Mouse (Mus musculus) cerebellum, adult 11-12 months (tissue): ENCODE measurements around the gene Thra.
"Not testable (repeated sequence)": the region's sequence is repeated elsewhere in the genome, so short reads cannot be mapped to it uniquely, and the experiment has no call there.

Experiments
- DNase-seq: peaks from one replicate; pipeline ENCODE4 v3.0.0; 2022

The Thra gene

GRCm38 (mm10) chr11:98740393-98741050 lies at the start of gene Thra:
Gene Thra, plus strand, starts transcription at chr11:98740638.
- peak; percentile 79 for DNase-seq

DNA sequence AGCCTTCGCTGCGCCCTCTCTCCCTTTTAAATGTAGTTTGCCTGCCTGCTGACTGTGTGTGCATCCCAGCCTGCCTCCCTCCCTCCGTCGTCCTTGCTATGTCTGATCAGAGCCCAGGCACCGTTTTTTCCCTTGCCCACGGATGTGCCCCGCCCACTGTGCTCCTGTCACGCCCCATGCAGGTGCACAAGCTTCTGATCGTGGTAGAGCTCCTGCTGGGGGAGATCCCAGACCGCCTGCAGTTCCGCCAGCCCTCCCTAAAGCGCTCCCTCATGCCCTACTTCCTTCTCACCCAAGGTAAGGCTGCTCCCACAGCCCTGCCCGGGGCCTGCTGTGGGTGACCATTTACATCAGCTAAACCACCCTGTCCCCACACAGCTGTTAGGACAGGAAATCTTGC lies 47.2 kb upstream of the Thra start:
- peak; percentile 7 for DNase-seq

- DNase-seq, result no peak
Observed at GRCm38 (mm10) chr11:98693746-98694145, 46.7 kb upstream of the Thra start.

DNA sequence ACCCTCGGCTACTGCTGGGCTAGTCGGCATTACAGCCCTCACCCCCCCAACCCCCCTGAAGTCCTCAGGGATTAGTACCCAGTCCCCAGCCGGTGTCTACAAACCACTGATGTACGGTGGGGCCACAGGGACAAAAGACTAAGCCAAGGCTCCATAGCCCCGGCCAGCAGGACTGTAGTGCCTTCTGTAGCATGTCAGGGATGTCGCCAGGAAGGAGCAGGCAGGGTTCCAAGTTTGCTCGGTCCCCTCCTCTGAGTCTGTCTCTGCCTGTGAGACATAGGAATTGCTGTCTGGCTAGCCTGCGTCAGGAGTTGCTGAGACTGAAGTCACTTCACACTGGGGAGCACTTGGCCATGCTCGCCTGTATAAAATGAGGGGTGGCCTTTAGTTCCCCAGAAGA lies 46.1 kb upstream of the Thra start:
- no peak for DNase-seq

DNA sequence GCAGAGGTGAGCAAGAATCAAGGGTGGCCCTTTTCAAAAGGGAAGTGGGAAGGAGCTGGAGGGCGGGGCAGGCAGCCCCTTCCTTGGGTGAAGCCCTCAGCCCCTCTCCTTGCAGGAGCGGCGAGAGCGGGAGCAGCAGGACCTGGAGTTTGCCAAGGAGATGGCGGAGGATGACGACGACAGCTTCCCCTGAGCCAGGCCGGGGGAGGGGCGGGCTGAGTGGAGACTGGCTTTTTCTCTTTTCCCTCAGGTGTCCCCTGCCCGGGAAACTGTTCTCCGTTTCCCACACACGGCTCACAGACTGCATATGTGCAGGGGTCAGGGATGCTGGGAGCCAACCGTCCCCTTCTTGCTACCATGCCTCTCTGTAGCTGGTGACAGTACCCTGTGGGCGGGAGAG lies 45.0 kb upstream of the Thra start:
- no peak for DNase-seq

GRCm38 (mm10) chr11:98696454-98697216 lies 43.8 kb upstream of the Thra start:
- DNase-seq, result no peak

- DNase-seq, result no peak
Observed at GRCm38 (mm10) chr11:98697225-98697624, 43.2 kb upstream of the Thra start.

- DNase-seq, result no peak
Observed at GRCm38 (mm10) chr11:98698849-98699640, 41.4 kb upstream of the Thra start.

GRCm38 (mm10) chr11:98699911-98700310 lies 40.5 kb upstream of the Thra start:
- DNase-seq, result peak; percentile 73

DNA sequence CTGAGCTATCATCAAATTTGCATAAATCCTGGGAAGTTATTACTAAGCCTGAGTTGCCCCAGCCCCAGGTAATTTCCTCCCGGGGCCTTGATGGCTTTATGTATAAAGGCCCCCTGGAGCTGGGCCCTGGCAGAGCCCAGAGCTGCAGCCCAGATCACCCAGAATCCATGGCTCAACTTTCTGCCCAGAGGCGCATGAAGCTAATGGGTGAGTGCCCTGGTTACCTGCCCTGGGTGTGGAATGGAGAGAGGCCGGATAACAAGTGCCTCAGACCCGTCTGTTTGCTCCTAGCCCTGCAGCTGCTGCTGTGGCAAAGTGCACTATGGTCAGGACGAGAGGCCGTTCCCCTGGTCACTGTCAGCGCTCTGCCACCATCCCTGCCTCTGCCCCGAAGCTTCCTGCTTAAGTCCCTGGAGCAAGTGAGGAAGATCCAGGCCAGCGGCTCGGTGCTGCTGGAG lies 39.2 kb upstream of the Thra start, which contains the start of gene Csf3:
Csf3 (plus strand) TSS at position 51 of the 458 bp plus-strand sequence.
- no peak for DNase-seq

- DNase-seq, result no peak
Observed at GRCm38 (mm10) chr11:98702323-98702722, 38.1 kb upstream of the Thra start.

- DNase-seq, result no peak
Observed at GRCm38 (mm10) chr11:98705021-98705420, 35.4 kb upstream of the Thra start.

- DNase-seq, result no peak
Observed at GRCm38 (mm10) chr11:98707401-98708281, 32.8 kb upstream of the Thra start.

- DNase-seq, result no peak
Observed at GRCm38 (mm10) chr11:98708282-98708956, 32.0 kb upstream of the Thra start.

DNA sequence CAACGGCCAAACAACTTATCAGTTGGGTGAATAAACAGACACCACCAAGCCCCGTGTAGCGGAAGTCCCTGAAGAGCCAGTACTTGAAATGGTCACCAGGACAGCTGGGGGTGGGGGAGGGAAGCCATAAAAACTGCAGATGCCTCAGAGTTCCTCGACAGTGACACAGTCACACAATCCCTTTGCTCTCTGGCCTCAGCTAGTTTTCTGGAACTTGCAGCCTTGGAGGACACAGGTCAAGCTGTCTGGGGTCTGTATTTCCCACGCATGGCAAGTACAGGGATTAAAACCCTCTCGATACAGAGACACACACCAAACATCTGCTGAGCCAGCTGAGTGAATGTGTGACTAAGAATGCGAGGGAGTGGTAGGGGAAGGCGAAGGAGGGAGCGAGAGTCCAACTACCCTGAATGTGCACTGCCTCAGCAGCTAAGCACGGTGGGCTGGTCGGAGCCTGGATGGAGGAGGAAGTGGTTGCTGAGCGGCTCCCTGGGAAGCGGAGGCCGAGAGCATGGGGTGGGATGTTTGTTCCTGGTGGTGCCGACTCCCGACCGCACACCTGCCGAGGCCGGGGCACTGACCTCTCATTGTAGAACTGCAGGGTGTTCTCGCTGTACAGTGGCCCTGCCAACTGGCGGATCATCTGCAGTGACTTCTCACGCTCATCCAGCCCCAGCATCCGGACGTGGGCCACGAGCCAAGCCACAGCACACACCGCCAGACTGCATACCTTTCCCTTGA lies 31.3 kb upstream of the Thra start:
- no peak for DNase-seq

GRCm38 (mm10) chr11:98710416-98711045 lies 29.9 kb upstream of the Thra start:
- DNase-seq, result peak; percentile 71

GRCm38 (mm10) chr11:98711046-98711434 lies 29.4 kb upstream of the Thra start:
- DNase-seq, result no peak

DNA sequence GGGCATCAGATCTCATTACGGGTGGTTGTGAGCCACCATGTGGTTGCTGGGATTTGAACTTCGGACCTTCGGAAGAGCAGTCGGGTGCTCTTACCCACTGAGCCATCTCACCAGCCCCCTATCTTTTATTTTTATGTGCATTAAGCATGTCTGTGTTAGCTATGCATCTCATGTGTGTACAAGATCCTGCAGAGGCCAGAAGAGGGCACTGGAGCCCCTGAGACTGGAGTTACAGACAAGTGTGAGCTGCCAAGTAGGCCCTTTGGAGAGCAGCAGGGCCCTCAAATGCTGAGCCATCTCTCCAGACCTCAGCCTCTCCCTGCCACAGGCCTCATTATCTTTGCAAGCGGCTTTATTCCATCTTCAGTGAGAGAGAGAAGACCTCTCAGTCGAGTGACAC lies 28.4 kb upstream of the Thra start:
- DNase-seq, result not testable (repeated sequence)

GRCm38 (mm10) chr11:98713703-98714102 lies 26.7 kb upstream of the Thra start:
- no peak for DNase-seq

DNA sequence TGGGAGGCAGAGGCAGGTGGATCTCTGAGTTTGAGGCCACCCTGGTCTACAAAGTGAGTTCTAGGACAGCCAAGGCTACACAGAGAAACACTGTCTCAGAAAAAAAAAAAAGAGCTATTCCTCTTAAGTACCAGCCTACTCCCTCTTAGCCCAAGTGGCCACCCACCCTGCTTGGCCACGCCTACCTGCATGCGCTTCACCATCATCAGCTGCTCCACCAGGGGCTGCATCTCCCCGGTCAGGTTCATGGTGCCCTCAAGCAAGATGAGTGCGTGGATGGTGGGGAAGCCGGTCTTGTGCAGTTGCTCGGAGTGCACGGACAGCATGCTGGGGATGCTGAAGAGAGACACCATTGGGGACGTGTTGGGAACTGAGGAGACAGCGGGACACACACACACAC lies 24.5 kb upstream of the Thra start:
- no peak for DNase-seq

- peak; percentile 86 for DNase-seq
Observed at GRCm38 (mm10) chr11:98717904-98718303, 22.5 kb upstream of the Thra start.
